Mouse (Mus musculus): ENCODE results near the gene Ankrd42. TPM values are rescaled to one million over a fixed set of nuclear protein-coding genes. Genes with fewer than 3 reads are reported as not detected.
A peak's percentile ranks its signal among the peaks of the same experiment; 100 is the strongest.

The Ankrd42 gene
- polyA plus RNA-seq (2011; ENCODE audit: insufficient read length, low read depth, missing spikeins): 7.5 and 8.8 TPM in 2 replicates

DNA sequence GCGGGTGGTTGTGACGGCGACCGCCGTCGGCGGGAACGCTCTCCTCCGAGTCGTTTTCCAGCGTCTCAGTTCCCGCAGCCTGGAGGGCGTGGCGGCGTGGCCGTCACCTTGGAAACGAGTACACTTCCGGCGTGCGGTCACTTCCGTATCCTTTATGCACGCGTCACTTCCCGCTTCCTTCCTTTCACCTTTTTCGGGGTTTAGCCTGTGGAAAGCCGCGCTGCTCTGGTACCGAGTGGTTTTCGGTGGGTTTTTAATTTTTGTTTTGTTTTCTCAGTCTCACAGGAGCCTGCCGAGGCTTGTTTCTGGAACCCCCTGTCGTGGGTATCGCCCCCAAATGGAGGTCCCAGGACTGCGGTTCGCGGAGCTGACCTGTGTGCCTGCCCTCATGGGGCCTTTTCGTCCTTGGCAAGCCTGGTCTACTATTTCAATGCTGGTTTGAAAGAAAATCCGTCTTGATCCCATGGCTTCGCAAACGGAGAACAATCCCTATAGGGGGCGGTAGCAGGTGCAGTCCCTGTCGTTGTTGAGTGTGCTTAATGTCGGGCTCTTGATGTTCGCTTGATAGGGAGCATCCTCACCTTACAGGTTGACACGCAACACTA is at the start of gene Ankrd42:
Gene Ankrd42 (minus strand): TSS at position 122 of the 605 bp plus-strand sequence.
- peak within 1 kb of the TSS; percentile 58 for H3K27ac ChIP-seq (ENCODE audit: insufficient read depth, low read length)
- no peaks in the 10 kb centered on the region for H3K4me1 ChIP-seq (ENCODE audit: control insufficient read depth, insufficient read depth, low read length)
- TF ChIP-seq CTCF (IDR thresholded peaks at IDR 0.05; ENCODE audit: borderline replicate concordance, insufficient read depth, low read length) (no peak), POLR2A (IDR thresholded peaks at IDR 0.05; ENCODE audit: low read depth, low read length) (peak; percentile 79)
- peak within 1 kb of the TSS; percentile 92 for H3K4me3 ChIP-seq (ENCODE audit: insufficient read depth, low read length)

GRCm38 (mm10) chr7:92677346-92677745 is 40.4 kb upstream of the Ankrd42 start:
- Histone ChIP-seq H3K27ac (ENCODE audit: insufficient read depth, low read length) (no peak overlapping the region), H3K4me3 (ENCODE audit: insufficient read depth, low read length) (no peak overlapping the region), H3K4me1 (ENCODE audit: control insufficient read depth, insufficient read depth, low read length) (no peaks in the 10 kb centered on the region)
- TF ChIP-seq POLR2A (IDR thresholded peaks at IDR 0.05; ENCODE audit: low read depth, low read length) (no peak), CTCF (IDR thresholded peaks at IDR 0.05; ENCODE audit: borderline replicate concordance, insufficient read depth, low read length) (no peak)

DNA sequence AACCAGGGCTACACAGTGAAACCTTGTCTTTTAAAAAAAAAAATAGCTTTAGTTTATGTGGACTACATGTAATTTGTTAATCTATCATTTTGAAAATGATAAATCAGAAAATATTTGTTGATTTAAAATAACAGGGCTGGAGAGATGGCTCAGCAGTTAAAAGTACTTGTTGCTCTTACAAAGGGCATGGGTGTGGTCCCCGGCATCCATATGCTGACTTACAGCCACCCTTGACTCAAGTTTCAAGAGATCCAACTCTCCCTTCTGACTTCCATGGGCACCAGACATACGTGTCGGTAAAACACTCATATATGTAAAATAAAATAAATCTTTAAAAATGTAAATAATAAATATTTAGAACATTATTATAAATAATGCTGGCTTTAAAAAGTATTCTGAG is 38.2 kb upstream of the Ankrd42 start:
- 0 out of 2 replicates have a peak, but pooled peaks cover 2% of the 10 kb centered on the region for H3K4me1 ChIP-seq (ENCODE audit: control insufficient read depth, insufficient read depth, low read length)
- H3K4me3 ChIP-seq (ENCODE audit: insufficient read depth, low read length): no peak overlapping the region
- no peak for TF ChIP-seq CTCF (IDR thresholded peaks at IDR 0.05; ENCODE audit: borderline replicate concordance, insufficient read depth, low read length)
- TF ChIP-seq POLR2A (IDR thresholded peaks at IDR 0.05; ENCODE audit: low read depth, low read length): no peak
- no peak overlapping the region for H3K27ac ChIP-seq (ENCODE audit: insufficient read depth, low read length)

- Histone ChIP-seq H3K4me3 (ENCODE audit: insufficient read depth, low read length) (peak within 1 kb of the TSS; percentile 84), H3K27ac (ENCODE audit: insufficient read depth, low read length) (peak within 1 kb of the TSS; percentile 29), H3K4me1 (ENCODE audit: control insufficient read depth, insufficient read depth, low read length) (peaks cover 6% of the 10 kb centered on the region; the same call in 1 of the 2 replicates)
- TF ChIP-seq POLR2A (IDR thresholded peaks at IDR 0.05; ENCODE audit: low read depth, low read length) (peak; percentile 96), CTCF (IDR thresholded peaks at IDR 0.05; ENCODE audit: borderline replicate concordance, insufficient read depth, low read length) (no peak)
These were observed 32.8 kb upstream of the Ankrd42 start, which contains the start of gene Pcf11 for GRCm38 (mm10) chr7:92669507-92670471. Gene Pcf11, minus strand, starts transcription at chr7:92669934.

- Histone ChIP-seq H3K27ac (ENCODE audit: insufficient read depth, low read length) (peak overlapping the region; percentile 29), H3K4me1 (ENCODE audit: control insufficient read depth, insufficient read depth, low read length) (peaks cover 6% of the 10 kb centered on the region; the same call in 1 of the 2 replicates), H3K4me3 (ENCODE audit: insufficient read depth, low read length) (peak overlapping the region; percentile 84)
- TF ChIP-seq CTCF (IDR thresholded peaks at IDR 0.05; ENCODE audit: borderline replicate concordance, insufficient read depth, low read length): no peak
- TF ChIP-seq POLR2A (IDR thresholded peaks at IDR 0.05; ENCODE audit: low read depth, low read length): peak; percentile 38
These were observed 32.0 kb upstream of the Ankrd42 start for GRCm38 (mm10) chr7:92668791-92669506.

GRCm38 (mm10) chr7:92666274-92666820 is 29.4 kb upstream of the Ankrd42 start:
- no peak overlapping the region for H3K27ac ChIP-seq (ENCODE audit: insufficient read depth, low read length)
- peak overlapping the region; percentile 28 for H3K4me3 ChIP-seq (ENCODE audit: insufficient read depth, low read length)
- H3K4me1 ChIP-seq (ENCODE audit: control insufficient read depth, insufficient read depth, low read length): peaks cover 6% of the 10 kb centered on the region; the same call in 1 of the 2 replicates
- no peak for TF ChIP-seq POLR2A (IDR thresholded peaks at IDR 0.05; ENCODE audit: low read depth, low read length)
- no peak for TF ChIP-seq CTCF (IDR thresholded peaks at IDR 0.05; ENCODE audit: borderline replicate concordance, insufficient read depth, low read length)

GRCm38 (mm10) chr7:92658050-92658449 is 21.1 kb upstream of the Ankrd42 start:
- no peak overlapping the region for H3K4me3 ChIP-seq (ENCODE audit: insufficient read depth, low read length)
- H3K4me1 ChIP-seq (ENCODE audit: control insufficient read depth, insufficient read depth, low read length): no peaks in the 10 kb centered on the region
- no peak overlapping the region for H3K27ac ChIP-seq (ENCODE audit: insufficient read depth, low read length)
- TF ChIP-seq CTCF (IDR thresholded peaks at IDR 0.05; ENCODE audit: borderline replicate concordance, insufficient read depth, low read length) (no peak), POLR2A (IDR thresholded peaks at IDR 0.05; ENCODE audit: low read depth, low read length) (no peak)

GRCm38 (mm10) chr7:92656386-92656785 is 19.4 kb upstream of the Ankrd42 start:
- Histone ChIP-seq H3K4me1 (ENCODE audit: control insufficient read depth, insufficient read depth, low read length) (no peaks in the 10 kb centered on the region), H3K27ac (ENCODE audit: insufficient read depth, low read length) (no peak overlapping the region), H3K4me3 (ENCODE audit: insufficient read depth, low read length) (no peak overlapping the region)
- TF ChIP-seq CTCF (IDR thresholded peaks at IDR 0.05; ENCODE audit: borderline replicate concordance, insufficient read depth, low read length) (no peak), POLR2A (IDR thresholded peaks at IDR 0.05; ENCODE audit: low read depth, low read length) (no peak)

GRCm38 (mm10) chr7:92653329-92653728 is 16.4 kb upstream of the Ankrd42 start:
- Histone ChIP-seq H3K27ac (ENCODE audit: insufficient read depth, low read length) (no peak overlapping the region), H3K4me3 (ENCODE audit: insufficient read depth, low read length) (no peak overlapping the region), H3K4me1 (ENCODE audit: control insufficient read depth, insufficient read depth, low read length) (no peaks in the 10 kb centered on the region)
- TF ChIP-seq CTCF (IDR thresholded peaks at IDR 0.05; ENCODE audit: borderline replicate concordance, insufficient read depth, low read length) (no peak), POLR2A (IDR thresholded peaks at IDR 0.05; ENCODE audit: low read depth, low read length) (no peak)

Data from embryonic fibroblast, embryonic 13.5 days (primary cell).